8 mouse cellular contexts compared by ENCODE assay signal in genomic region chr10:29087823-29088222, GRCm38 (mm10). TPM values are rescaled to one million over a fixed set of nuclear protein-coding genes. Genes with fewer than 3 reads are reported as not detected.
A peak's percentile ranks its signal among the peaks of the same experiment; 100 is the strongest.
DNase-seq lines count a peak whose midpoint lies in the region; ATAC-seq and TF ChIP-seq lines count a peak whose summit lies in the region.

No protein-coding gene starts in this region.

- H3K79me2 ChIP-seq in heart, adult 2 months (replicated peaks; ENCODE audit: control insufficient read depth, insufficient read depth, low read length): no peaks in the 10 kb centered on the region

- H3K27ac ChIP-seq in heart, adult 2 months: no peak overlapping the region
- no peak overlapping the region for H3K27ac ChIP-seq in neural tube, embryonic 14.5 days (ENCODE audit: low read depth, low read length)
- H3K27ac ChIP-seq in neural tube, embryonic 15.5 days (replicated peaks): no peak overlapping the region
- H3K27ac ChIP-seq in limb, embryonic 10.5 days: no peak overlapping the region

- no peak overlapping the region for H3K4me2 ChIP-seq in neural tube, embryonic 14.5 days (ENCODE audit: low read depth, low read length)
- H3K4me2 ChIP-seq in neural tube, embryonic 15.5 days: no peak overlapping the region

- no peak for DNase-seq in heart, adult 2 months
- no peak for DNase-seq in heart, adult 8-10 months (ENCODE audit: low spot score)
- DNase-seq in frontal cortex, adult 2 months (ENCODE audit: extremely low spot score in 1 of 2, low spot score in 1 of 2): peak; percentile 12 to 80
- peak; percentile 24 for DNase-seq in right cerebral cortex, postnatal 14 days
- DNase-seq in limb, embryonic 10.5 days (ENCODE audit: low spot score): no peak

- intact Hi-C loops in heart, adult 2 months (cut with DNase I): no loop called here

- no peak for TF ChIP-seq EP300 in heart, adult 2 months (IDR thresholded peaks at IDR 0.05; ENCODE audit: insufficient read depth, low read depth, low read length)

- H3K9ac ChIP-seq in heart, adult 2 months (ENCODE audit: low read depth, low read length): no peak overlapping the region
- H3K9ac ChIP-seq in neural tube, embryonic 14.5 days (replicated peaks; ENCODE audit: low read depth, low read length): no peak overlapping the region
- no peak overlapping the region for H3K9ac ChIP-seq in neural tube, embryonic 15.5 days (replicated peaks)

- H3K4me1 ChIP-seq in heart, adult 2 months (ENCODE audit: control insufficient read depth, insufficient read depth, low read length): no peaks in the 10 kb centered on the region
- no peaks in the 10 kb centered on the region for H3K4me1 ChIP-seq in neural tube, embryonic 14.5 days (ENCODE audit: control insufficient read depth, insufficient read depth, low read length)
- H3K4me1 ChIP-seq in neural tube, embryonic 15.5 days: no peaks in the 10 kb centered on the region
- H3K4me1 ChIP-seq in limb, embryonic 10.5 days: no peaks in the 10 kb centered on the region

- 29% methylated on average over 1 of the region's 1 CpGs for WGBS in heart, adult 2 months
- WGBS in neural tube, embryonic 14.5 days: 22% methylated on average over 1 of the region's 1 CpGs
- WGBS in neural tube, embryonic 15.5 days: 22% methylated on average over 1 of the region's 1 CpGs
- WGBS in limb, embryonic 10.5 days: 42% methylated on average over 1 of the region's 1 CpGs

- H3K4me3 ChIP-seq in heart, adult 2 months: no peak overlapping the region
- H3K4me3 ChIP-seq in neural tube, embryonic 14.5 days (ENCODE audit: low read depth, low read length): no peak overlapping the region
- no peak overlapping the region for H3K4me3 ChIP-seq in neural tube, embryonic 15.5 days (replicated peaks)
- H3K4me3 ChIP-seq in limb, embryonic 10.5 days: no peak overlapping the region

- TF ChIP-seq CTCF in heart, adult 2 months (IDR thresholded peaks at IDR 0.05): peak; percentile 36

- no peak for TF ChIP-seq POLR2A in heart, adult 2 months (IDR thresholded peaks at IDR 0.05; ENCODE audit: insufficient read depth, low read depth, low read length)

- H3K9me3 ChIP-seq in neural tube, embryonic 14.5 days (ENCODE audit: control insufficient read depth, low read length): no peaks in the 10 kb centered on the region
- H3K9me3 ChIP-seq in neural tube, embryonic 15.5 days (replicated peaks): no peaks in the 10 kb centered on the region
- no peaks in the 10 kb centered on the region for H3K9me3 ChIP-seq in limb, embryonic 10.5 days (replicated peaks)

- H3K27me3 ChIP-seq in heart, adult 2 months (ENCODE audit: control insufficient read depth, insufficient read depth, low read length): no peaks in the 10 kb centered on the region
- no peaks in the 10 kb centered on the region for H3K27me3 ChIP-seq in neural tube, embryonic 14.5 days (ENCODE audit: control insufficient read depth, insufficient read depth, low read length)
- no peaks in the 10 kb centered on the region for H3K27me3 ChIP-seq in neural tube, embryonic 15.5 days (replicated peaks)
- H3K27me3 ChIP-seq in limb, embryonic 10.5 days (ENCODE audit: low read depth, poor library complexity, severe bottlenecking): no peaks in the 10 kb centered on the region

- no peaks in the 10 kb centered on the region for H3K36me3 ChIP-seq in heart, adult 2 months (ENCODE audit: control insufficient read depth, insufficient read depth, low read length)
- no peaks in the 10 kb centered on the region for H3K36me3 ChIP-seq in neural tube, embryonic 14.5 days (ENCODE audit: control insufficient read depth, insufficient read depth, low read length)
- H3K36me3 ChIP-seq in neural tube, embryonic 15.5 days: no peaks in the 10 kb centered on the region
- H3K36me3 ChIP-seq in limb, embryonic 10.5 days: no peaks in the 10 kb centered on the region

- 0 out of 2 replicates have a peak, but pooled peaks have one; percentile 28 for ATAC-seq in neural tube, embryonic 14.5 days (ENCODE audit: low read depth)
- ATAC-seq in neural tube, embryonic 15.5 days (ENCODE audit: low FRiP score): no peak
- ATAC-seq in CD4-positive, CD25-positive, alpha-beta regulatory T cell, adult 4 months: no peak

RNA-seq across cellular contexts. Expression of gene Soga3, which starts 55.8 kb away (rescaled TPM):
- total RNA-seq in heart, adult 2 months (2021): not detected
- 0.06 TPM in 1 of 2 replicates, not detected in the other for polyA plus RNA-seq in heart, adult 2 months (2012; rRNA removed)
- total RNA-seq in heart, adult 8-10 months (2022): under 1 TPM in 1 of 4 experiments, not detected in 3; 0.47 TPM
- 104 and 110 TPM in 2 replicates for polyA plus RNA-seq in neural tube, embryonic 14.5 days (2014; fragmentation: Nextera tagmentation; extraction: Ambion mirVana)
- 107 and 125 TPM in 2 replicates for polyA plus RNA-seq in neural tube, embryonic 15.5 days (2015; fragmentation: Nextera tagmentation; extraction: Ambion mirVana)
- polyA plus RNA-seq in frontal cortex, adult 2 months (2012; rRNA removed): 42.3 and 42.4 TPM in 2 replicates
- polyA plus RNA-seq in limb, embryonic 10.5 days (2016; fragmentation: Nextera tagmentation; extraction: Ambion mirVana): 0.38 and 1.3 TPM in 2 replicates
- not detected for polyA plus RNA-seq in CD4-positive, CD25-positive, alpha-beta regulatory T cell, adult 4 months (2017; shearing (Covaris generic))

Comparison
In these comparisons a context has a peak if more than half of its experiments do, and no peak if none do; other contexts are left out.
1. DNase-seq: peak in frontal cortex, adult 2 months (2 of 2) and right cerebral cortex, postnatal 14 days (single experiment); none in heart, adult 2 months (0 of 2), heart, adult 8-10 months (single experiment) and limb, embryonic 10.5 days (single experiment).
2. RNA of gene Soga3, which starts 55.8 kb away (polyA plus RNA-seq): 107 to 125 TPM in neural tube, embryonic 15.5 days, 104 to 110 TPM in neural tube, embryonic 14.5 days and 42.3 to 42.4 TPM in frontal cortex, adult 2 months; 0.38 to 1.3 TPM in limb, embryonic 10.5 days, 0.06 TPM in heart, adult 2 months and not detected in CD4-positive, CD25-positive, alpha-beta regulatory T cell, adult 4 months; every median in the first group is over 10 times any median in the second.